Mouse (Mus musculus) neural tube, embryonic 15.5 days (tissue): ENCODE measurements at regions not wholly inside any gene's neighbourhood (a gene's known extent, or its start where the extent isn't known, plus 50 kb on each side); places are given as distances from the start of the nearest gene placed in this dataset.

ENCODE experiments used
- ATAC-seq: fragments of 200-750 bp; cut with Nextera tagmentation; 2 replicates; pipeline ENCODE4 v1.8.0; 2017; ENCODE audit warnings: mild to moderate bottlenecking, moderate TSS enrichment, moderate library complexity; ENCODE audit not compliant: low FRiP score
- H3K27ac ChIP-seq: fragments of 300-500 bp; sonication (generic); replicated peaks from 2 replicates; pipeline ENCODE4 v1.5.1; 2015; ENCODE audit warnings: mild to moderate bottlenecking, inconsistent platforms
- H3K27me3 ChIP-seq: fragments of 300-500 bp; sonication (generic); replicated peaks from 2 replicates; pipeline ENCODE4 v1.6.1; 2015; ENCODE audit warnings: inconsistent platforms
- H3K36me3 ChIP-seq: fragments of 300-500 bp; sonication (generic); 2 replicates; pipeline ENCODE4 v1.6.1; 2015; ENCODE audit warnings: inconsistent platforms
- H3K4me1 ChIP-seq: fragments of 300-500 bp; sonication (generic); 2 replicates; pipeline ENCODE4 v1.6.1; 2015; ENCODE audit warnings: inconsistent platforms
- H3K4me2 ChIP-seq: fragments of 300-500 bp; sonication (generic); 2 replicates; pipeline ENCODE4 v1.6.1; 2015; ENCODE audit warnings: inconsistent platforms, mild to moderate bottlenecking, moderate library complexity
- H3K4me3 ChIP-seq: fragments of 300-500 bp; sonication (generic); replicated peaks from 2 replicates; pipeline ENCODE4 v1.5.1; 2015; ENCODE audit warnings: mild to moderate bottlenecking, inconsistent platforms
- H3K9ac ChIP-seq: fragments of 300-500 bp; sonication (generic); replicated peaks from 2 replicates; pipeline ENCODE4 v1.6.1; 2015; ENCODE audit warnings: mild to moderate bottlenecking, inconsistent platforms
- H3K9me3 ChIP-seq: fragments of 300-500 bp; sonication (generic); replicated peaks from 2 replicates; pipeline ENCODE4 v1.6.1; 2016; ENCODE audit warnings: inconsistent platforms
- WGBS: fragments of 180-500 bp; shearing (Covaris S2); methylation state at CpG from one replicate; pipeline ENCODE4 v1.1.7; 2015; ENCODE audit warnings: mixed read lengths; 5-methylcytosine and 5-hydroxymethylcytosine counted together

DNA sequence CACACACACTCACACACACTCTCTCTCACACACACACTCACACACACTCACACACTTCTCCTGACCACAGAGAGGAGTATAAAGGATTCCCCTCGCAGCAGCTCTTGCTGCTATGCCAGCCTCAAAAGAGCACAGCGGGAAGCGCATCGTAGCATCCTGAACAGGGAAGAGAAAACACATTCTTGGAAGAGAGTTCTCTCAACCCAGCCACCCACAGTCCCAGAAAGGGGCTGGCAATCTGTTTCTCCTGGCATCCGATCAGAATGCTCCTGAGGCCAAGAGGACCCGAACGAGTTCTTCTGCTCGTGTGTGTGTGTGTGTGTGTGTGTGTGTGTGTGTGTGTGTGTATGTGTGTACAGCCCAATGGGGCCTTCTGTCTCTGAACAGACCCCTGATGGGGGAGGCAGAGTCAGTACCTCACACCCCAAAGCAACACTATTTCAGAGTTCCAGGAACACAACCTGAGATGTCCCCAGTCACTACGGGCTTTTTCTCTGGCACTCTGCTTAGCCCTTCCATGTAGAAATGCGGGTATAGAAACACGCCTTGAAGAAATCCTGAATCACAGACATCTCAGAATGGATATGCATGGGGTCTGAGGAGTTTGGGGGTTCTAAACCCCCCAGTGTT, 122.8 kb downstream of the Rplp1 start:
- no peak overlapping the region for H3K9ac ChIP-seq
- ATAC-seq, result no peak
- 55% methylated on average over 11 of the region's 11 CpGs for WGBS

DNA sequence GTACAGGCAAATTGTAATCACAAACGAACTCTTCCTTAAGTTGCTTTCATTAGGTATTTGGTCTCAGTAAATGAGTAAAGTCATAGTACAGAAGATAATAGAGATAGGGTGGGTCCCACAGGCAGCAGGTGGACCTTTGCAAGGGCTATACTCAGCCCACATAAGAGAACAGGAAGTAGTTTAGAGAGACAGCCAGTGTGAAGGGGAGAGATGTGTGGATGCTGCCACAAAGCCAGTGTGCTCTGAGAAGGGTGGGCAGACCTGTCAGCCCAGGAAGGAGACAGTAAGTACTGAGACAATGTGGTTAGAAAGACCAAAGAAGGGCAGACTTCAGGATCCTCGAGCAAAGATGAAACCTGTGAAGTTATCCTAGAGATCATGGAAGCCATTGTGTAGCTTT, 123.5 kb downstream of the Rplp1 start:
- no peaks in the 10 kb centered on the region for H3K27me3 ChIP-seq
- no peak overlapping the region for H3K4me3 ChIP-seq
- H3K9ac ChIP-seq, result no peak overlapping the region
- H3K4me1 ChIP-seq, result no peaks in the 10 kb centered on the region
- no peaks in the 10 kb centered on the region for H3K9me3 ChIP-seq
- no peaks in the 10 kb centered on the region for H3K36me3 ChIP-seq
- ATAC-seq, result no peak
- H3K27ac ChIP-seq, result no peak overlapping the region
- WGBS, result 83% methylated on average over 2 of the region's 2 CpGs
- no peak overlapping the region for H3K4me2 ChIP-seq

More for the DNA sequence above, 122.8 kb downstream of the Rplp1 start:
- Histone ChIP-seq H3K4me1 (no peaks in the 10 kb centered on the region), H3K27me3 (no peaks in the 10 kb centered on the region), H3K4me3 (no peak overlapping the region), H3K9me3 (no peaks in the 10 kb centered on the region), H3K36me3 (no peaks in the 10 kb centered on the region), H3K4me2 (no peak overlapping the region), H3K27ac (no peak overlapping the region)

DNA sequence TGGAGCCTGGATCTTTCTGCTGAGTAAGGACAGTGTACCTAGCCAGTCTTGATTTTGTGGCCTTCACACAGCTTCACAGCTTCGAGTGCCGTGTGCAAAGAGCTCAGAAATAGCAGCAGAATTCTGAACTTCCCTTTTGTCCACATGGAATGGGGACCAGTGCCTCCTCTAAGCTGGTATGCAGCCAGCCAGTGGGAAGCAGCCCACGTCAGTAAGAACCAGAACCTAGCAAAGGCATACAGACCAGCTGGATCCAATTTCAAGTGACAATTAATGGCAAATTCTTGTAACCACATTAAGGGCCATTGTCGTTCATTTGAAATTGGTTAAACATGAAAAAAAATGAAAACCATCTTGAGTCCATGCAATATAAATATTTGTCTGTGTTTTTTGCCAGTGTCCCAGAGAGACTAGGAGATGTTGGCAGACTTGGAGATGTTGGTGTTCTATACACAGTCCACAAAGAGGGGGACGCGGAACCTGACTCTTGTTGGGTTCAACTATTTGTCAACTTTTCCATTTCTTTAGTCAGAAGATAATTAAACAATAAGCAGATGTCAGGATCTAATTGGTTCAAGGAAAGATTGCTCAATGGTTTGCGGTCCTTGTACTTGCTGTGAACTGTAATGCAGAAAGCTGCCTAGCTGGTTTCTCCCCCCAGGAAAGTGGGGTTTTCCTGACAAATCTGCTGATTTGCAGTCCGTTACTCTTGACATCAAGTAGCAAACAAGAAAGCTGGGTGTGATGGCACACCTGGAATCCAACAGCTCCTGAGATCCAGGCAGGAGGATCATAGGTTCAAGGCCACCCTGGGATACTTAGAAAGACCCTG, 125.1 kb downstream of the Rplp1 start:
- 84% methylated on average over 8 of the region's 8 CpGs for WGBS
- Histone ChIP-seq H3K4me3 (no peak overlapping the region), H3K36me3 (no peaks in the 10 kb centered on the region), H3K27ac (no peak overlapping the region), H3K9me3 (no peaks in the 10 kb centered on the region), H3K27me3 (no peaks in the 10 kb centered on the region), H3K9ac (no peak overlapping the region), H3K4me1 (no peaks in the 10 kb centered on the region), H3K4me2 (no peak overlapping the region)
- no peak for ATAC-seq

DNA sequence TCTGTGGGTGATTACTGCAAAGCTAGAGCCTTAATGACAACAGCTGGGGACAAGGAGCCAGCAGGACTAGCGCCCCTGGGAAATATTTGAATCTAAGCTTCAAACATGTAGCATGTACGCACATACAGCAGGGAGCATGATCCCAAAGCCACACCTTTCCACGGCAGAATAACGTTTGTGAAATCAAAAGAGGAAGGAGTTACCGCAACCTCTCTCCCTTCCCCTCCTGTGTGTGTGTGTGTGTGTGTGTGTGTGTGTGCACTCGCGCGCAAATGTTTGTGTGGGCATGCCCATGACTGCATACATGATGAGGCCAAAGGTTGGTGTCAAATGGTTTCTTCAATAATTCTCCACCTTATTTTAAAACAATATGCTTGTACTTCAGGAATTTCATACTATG, 132.9 kb downstream of the Rplp1 start:
- Histone ChIP-seq H3K36me3 (no peaks in the 10 kb centered on the region), H3K4me1 (no peaks in the 10 kb centered on the region), H3K27ac (no peak overlapping the region), H3K4me3 (no peak overlapping the region), H3K9me3 (no peaks in the 10 kb centered on the region), H3K4me2 (no peak overlapping the region), H3K9ac (no peak overlapping the region), H3K27me3 (no peaks in the 10 kb centered on the region)
- no peak for ATAC-seq
- 82% methylated on average over 8 of the region's 8 CpGs for WGBS

DNA sequence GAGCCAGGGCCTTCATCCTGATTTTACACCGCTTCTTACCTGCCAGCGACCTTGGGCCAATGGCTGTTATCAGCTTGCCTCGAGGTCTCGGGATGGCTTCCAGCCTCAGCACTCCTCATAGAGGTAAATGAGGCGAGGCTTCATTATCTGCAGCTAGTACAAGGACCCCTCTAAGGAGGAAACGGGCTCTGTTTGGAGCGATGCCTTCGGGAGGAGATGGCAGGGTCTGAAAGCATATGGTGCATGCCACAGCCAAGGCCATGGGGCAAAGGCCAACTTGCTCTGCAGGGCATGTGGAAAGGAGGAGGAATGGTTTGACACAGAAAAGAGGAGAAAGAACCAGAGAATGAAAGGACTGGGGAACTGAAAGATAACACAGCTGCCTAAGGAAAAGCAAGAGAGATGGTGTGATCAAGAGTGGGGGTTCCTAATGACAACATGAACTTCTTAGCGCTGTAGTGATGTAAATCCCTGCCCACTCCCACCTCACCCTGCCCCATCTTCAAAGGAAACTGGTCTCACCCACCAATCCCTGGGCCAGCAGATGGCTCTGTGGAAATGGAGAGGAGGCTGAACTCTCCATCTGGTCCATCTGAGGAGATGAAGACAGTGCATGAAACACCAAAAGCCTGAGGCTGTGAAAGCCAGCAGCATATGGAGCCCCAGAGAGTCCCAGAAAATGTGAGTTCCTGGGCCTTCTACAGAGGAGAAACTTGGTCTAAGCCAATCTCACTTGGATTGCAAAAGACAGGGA, 134.0 kb downstream of the Rplp1 start:
- no peaks in the 10 kb centered on the region for H3K9me3 ChIP-seq
- no peaks in the 10 kb centered on the region for H3K4me1 ChIP-seq
- 79% methylated on average over 9 of the region's 9 CpGs for WGBS
- no peak overlapping the region for H3K4me2 ChIP-seq
- H3K36me3 ChIP-seq, result no peaks in the 10 kb centered on the region
- ATAC-seq, result no peak
- no peak overlapping the region for H3K4me3 ChIP-seq
- H3K27me3 ChIP-seq, result no peaks in the 10 kb centered on the region
- no peak overlapping the region for H3K9ac ChIP-seq
- H3K27ac ChIP-seq, result no peak overlapping the region

DNA sequence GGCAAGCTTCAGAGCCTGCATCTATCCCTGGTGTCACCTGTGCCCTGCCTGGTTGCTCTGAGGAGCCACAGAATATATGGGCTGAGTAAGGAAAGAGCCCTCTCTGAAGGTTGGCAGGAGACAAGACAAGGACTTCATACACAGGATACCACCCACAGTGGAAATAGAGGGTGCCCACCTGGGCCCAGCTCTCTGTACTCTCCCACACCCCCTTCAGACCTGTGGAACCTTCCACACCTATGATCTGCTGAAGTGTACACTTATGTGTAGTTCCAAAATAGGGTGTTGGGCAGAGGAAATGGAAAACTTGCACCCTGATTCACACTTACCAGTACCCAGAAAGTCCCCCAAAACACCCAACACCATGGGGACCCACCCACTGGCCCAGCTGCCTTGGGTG, 135.2 kb downstream of the Rplp1 start:
- Histone ChIP-seq H3K27me3 (no peaks in the 10 kb centered on the region), H3K4me2 (no peak overlapping the region), H3K9ac (no peak overlapping the region), H3K4me1 (no peaks in the 10 kb centered on the region), H3K27ac (no peak overlapping the region), H3K9me3 (no peaks in the 10 kb centered on the region), H3K36me3 (no peaks in the 10 kb centered on the region), H3K4me3 (no peak overlapping the region)
- no peak for ATAC-seq

DNA sequence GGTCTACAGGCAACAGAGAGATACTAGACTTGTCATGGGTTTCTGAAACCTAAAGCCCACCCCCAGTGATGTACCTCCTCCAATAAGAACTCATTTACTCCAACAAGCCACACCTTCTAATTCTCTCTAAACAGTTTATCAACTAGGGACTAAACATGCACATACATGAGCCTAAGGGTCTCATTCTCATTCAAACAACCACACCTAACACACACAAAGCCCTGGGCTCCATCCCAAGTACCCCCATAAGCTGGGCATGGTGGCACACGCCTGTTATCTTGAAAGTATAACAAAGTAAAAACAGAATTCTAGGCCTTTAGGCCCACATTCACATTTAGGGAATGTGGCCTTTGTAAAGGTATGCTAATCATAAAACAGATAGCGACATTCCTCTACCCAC, 137.9 kb downstream of the Rplp1 start:
- H3K27me3 ChIP-seq, result no peaks in the 10 kb centered on the region
- H3K4me3 ChIP-seq, result no peak overlapping the region
- no peak overlapping the region for H3K4me2 ChIP-seq
- no peak for ATAC-seq
- H3K9ac ChIP-seq, result no peak overlapping the region
- H3K4me1 ChIP-seq, result no peaks in the 10 kb centered on the region
- 87% methylated on average over 2 of the region's 2 CpGs for WGBS
- no peak overlapping the region for H3K27ac ChIP-seq
- no peaks in the 10 kb centered on the region for H3K36me3 ChIP-seq
- no peaks in the 10 kb centered on the region for H3K9me3 ChIP-seq

DNA sequence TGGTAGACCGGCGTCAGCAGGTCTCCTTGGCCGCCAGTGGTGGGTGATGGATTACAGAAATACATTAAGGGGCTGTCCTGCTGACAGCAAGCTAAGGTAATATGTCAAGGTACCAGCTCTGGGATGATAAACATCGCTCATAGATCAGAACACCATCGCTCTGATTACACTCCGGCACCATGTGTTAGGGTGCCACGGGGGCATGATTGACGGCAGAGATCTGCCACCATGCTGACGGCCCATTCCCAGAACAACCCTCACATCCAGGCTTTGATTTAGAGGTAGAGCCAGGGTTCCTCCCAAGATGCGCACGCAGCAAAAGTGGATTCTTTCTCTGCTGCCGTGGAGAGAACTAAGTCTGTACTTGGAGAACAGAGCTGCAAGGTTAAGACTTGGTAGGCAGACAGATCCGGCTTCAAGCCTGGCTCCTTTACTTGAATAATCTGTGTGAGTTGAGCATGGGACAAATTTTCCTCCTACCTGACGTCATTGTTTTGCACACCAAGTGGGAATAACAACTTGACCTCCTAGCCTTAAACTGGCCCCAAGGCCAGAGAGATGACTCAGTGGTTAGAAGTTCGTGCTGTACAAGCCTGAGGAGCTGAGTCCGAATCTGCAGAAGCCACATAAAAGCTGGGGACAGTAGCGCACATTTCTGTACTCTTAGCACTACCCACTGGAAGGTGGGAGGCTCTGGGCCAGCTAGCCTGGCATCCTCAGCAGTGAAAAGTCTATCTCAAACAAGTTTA, 144.0 kb downstream of the Rplp1 start:
- H3K4me3 ChIP-seq, result no peak overlapping the region
- H3K36me3 ChIP-seq, result no peaks in the 10 kb centered on the region
- WGBS, result 69% methylated on average over 17 of the region's 17 CpGs
- no peaks in the 10 kb centered on the region for H3K4me1 ChIP-seq
- H3K27me3 ChIP-seq, result no peaks in the 10 kb centered on the region
- H3K27ac ChIP-seq, result no peak overlapping the region
- H3K4me2 ChIP-seq, result no peak overlapping the region
- ATAC-seq, result no peak
- H3K9me3 ChIP-seq, result no peaks in the 10 kb centered on the region
- H3K9ac ChIP-seq, result no peak overlapping the region

DNA sequence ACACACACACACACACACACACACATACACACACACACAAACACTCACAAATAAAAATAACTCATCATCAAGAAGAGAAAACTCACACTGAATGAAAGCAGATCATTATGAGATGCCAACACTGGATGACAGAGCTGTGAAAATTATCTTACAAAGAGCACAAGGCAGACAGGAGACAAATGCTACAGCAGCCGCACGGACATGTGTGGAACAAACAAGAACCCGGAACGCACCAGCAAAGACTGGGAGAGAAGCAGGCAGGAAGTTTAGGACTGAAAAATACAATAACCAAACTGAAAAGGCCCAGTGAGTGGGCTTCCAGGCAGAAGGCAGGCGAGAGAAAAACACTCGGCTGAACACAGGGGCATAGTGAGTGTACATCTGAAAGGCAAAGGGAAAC, 148.2 kb downstream of the Rplp1 start:
- H3K36me3 ChIP-seq, result no peaks in the 10 kb centered on the region
- no peak overlapping the region for H3K4me3 ChIP-seq
- H3K27ac ChIP-seq, result no peak overlapping the region
- no peak overlapping the region for H3K4me2 ChIP-seq
- H3K27me3 ChIP-seq, result no peaks in the 10 kb centered on the region; the same call in 1 of the 2 replicates
- H3K9ac ChIP-seq, result no peak overlapping the region
- 88% methylated on average over 6 of the region's 6 CpGs for WGBS
- no peaks in the 10 kb centered on the region for H3K9me3 ChIP-seq
- H3K4me1 ChIP-seq, result no peaks in the 10 kb centered on the region
- no peak for ATAC-seq

DNA sequence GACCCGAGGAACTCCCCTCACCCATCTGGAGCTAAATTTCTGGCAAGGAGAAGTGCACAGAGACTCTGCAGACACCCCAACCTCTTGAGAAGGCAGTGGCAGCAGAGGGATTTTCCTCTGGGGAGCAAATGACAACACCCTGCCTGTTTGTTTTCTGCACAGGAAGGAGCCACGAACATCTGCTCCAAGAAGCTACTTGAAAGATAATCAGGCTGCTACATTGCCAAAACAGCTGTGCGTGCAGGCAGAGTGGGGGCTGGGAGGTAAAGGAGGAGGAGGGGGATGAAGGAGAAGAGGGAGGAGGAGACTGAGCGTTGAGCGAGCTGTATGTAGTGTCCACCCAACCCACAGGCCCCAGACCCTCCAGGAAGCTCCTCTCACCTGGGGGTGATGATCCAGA, 149.0 kb downstream of the Rplp1 start:
- Histone ChIP-seq H3K9ac (no peak overlapping the region), H3K4me2 (no peak overlapping the region), H3K4me1 (peaks cover 4% of the 10 kb centered on the region; the same call in 1 of the 2 replicates), H3K36me3 (no peaks in the 10 kb centered on the region), H3K4me3 (no peak overlapping the region), H3K27me3 (no peaks in the 10 kb centered on the region; the same call in 1 of the 2 replicates), H3K27ac (no peak overlapping the region), H3K9me3 (no peaks in the 10 kb centered on the region)
- WGBS, result 41% methylated on average over 5 of the region's 5 CpGs
- ATAC-seq, result no peak

DNA sequence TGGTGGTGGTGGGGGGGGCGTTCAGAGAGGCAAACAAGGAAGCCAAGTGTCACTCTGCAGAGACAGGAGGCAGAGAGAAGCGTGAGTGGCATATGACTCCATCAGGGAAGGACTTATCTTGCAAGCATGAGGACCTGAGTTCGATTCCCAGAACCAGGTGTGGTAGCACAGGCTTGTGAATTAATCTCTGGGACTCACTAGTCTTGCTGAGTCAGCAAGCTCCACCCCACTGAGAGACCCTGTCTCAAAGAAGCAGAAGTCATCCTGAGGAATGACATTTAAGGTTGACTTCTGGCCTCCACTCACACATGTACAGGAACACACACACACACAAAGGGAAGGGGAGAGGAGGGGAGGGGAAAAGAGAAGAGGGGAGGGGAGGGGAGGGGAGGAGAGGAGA, 156.5 kb downstream of the Rplp1 start:
- WGBS, result 87% methylated on average over 3 of the region's 3 CpGs
- Histone ChIP-seq H3K9me3 (no peaks in the 10 kb centered on the region), H3K4me1 (peaks cover 43% of the 10 kb centered on the region), H3K4me2 (no peak overlapping the region), H3K27ac (no peak overlapping the region), H3K9ac (no peak overlapping the region), H3K36me3 (no peaks in the 10 kb centered on the region), H3K27me3 (no peaks in the 10 kb centered on the region), H3K4me3 (no peak overlapping the region)
- ATAC-seq, result no peak
